Mouse (Mus musculus): ENCODE results near the gene Ppfia3.
"Not testable (repeated sequence)": the region's sequence is repeated elsewhere in the genome, so short reads cannot be mapped to it uniquely, and the experiment has no call there.

The Ppfia3 gene

DNA sequence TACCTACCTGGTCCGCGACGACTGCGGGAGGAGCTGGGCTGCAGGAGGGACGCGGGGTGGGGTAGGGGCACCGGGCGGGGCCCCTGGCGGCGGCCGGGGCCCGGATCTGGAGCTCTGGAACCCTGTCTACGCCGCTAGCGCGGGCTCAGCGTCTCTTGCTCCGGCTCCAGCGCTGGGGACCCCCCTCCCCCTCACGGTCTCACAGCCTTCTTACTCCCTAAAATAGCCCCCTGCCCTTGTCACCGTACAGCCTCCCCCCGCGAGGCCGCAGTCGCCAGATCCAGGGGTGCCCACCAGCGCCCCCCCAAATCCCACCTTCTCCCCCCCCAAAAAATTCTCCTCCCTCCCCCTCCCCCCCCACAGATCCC, at the start of gene Ppfia3:
TSS of gene Ppfia3 (minus strand) at position 368 of the 368 bp plus-strand sequence.
- DNase-seq (ENCODE audit: low spot score): no peak

DNA sequence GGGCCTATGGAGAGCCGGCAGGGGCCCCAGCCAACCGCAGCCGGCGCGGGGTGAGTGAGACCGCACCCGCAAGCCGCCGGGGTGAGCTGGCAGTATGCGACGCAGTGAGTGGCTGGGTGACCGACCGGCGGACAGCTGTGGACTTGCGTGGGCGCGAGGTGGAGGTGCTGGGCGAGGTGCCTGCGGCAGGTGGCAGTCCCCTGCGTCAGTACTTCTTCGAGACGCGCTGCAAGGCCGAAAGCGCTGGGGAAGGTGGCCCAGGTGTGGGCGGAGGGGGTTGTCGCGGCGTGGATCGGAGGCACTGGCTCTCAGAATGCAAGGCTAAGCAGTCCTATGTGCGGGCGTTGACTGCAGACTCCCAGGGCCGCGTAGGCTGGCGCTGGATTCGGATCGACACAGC, 48.8 kb upstream of the Ppfia3 start:
- no peak for DNase-seq (ENCODE audit: low spot score)

DNA sequence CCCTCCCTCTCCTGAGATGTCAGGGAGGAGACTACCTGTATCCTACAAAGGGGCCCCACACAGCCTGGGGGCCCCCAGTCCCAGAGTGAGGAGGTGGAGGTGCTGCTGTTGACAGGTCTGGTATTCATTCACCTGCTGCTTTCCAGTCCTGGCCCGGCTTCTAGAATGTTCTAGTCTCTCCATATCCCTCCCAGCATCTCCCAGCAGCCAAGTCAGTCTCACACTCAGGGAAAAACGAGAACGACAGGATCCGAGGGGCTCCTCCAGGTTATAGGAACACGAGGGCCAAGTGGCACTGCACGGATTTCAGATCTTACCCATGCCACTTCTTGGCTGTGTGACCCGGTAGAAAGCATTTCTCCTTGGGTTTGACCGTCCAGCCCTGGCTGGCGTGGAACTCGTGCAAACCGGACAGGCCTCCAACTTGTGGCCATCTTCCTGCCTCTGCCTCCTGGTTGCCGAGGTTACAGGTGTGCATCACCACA, 48.0 kb upstream of the Ppfia3 start:
- DNase-seq (ENCODE audit: low spot score): no peak

DNA sequence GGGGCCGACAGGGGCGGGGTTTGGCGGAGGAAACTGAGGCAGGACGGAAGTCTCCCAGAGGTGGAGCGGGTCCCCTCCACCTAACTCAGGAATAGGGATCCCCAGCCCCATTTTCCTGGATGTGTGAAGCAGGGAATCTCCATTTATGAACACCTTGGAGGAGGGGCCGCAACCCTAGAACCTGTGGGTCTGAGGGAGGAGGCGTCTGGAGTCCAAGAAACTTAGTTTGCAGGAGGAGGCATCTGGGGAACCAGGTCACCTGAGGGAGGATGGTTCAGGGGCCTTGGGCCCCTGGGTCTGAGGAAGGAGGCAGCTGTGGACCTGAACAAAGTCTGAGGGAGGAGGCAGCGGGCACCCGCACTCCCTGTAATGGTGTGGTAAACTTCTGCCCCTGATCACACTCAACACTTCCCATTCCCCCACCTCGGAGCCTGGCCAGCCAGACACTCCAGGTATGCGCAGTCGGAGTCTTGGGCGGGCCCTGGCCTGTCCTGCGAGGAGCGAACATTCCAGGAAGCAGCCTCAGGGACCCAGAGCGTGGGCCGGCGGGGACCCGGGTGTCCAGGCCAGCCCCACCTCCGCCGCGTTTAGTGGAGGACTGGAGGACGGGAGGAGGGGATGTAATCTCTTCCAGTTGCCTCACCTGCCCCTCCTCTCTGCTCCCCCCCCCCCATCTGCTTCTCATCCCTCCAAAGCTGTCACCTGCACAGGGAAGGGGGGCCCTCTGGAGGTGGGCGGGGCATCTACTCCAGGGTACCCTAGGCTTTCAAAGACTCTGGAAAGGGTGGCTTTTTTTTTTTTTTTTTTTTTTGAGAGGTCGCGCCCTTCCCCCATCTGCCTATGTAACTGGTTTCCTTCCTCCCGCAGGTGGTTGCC, 47.3 kb upstream of the Ppfia3 start:
- no peak for DNase-seq (ENCODE audit: low spot score)

DNA sequence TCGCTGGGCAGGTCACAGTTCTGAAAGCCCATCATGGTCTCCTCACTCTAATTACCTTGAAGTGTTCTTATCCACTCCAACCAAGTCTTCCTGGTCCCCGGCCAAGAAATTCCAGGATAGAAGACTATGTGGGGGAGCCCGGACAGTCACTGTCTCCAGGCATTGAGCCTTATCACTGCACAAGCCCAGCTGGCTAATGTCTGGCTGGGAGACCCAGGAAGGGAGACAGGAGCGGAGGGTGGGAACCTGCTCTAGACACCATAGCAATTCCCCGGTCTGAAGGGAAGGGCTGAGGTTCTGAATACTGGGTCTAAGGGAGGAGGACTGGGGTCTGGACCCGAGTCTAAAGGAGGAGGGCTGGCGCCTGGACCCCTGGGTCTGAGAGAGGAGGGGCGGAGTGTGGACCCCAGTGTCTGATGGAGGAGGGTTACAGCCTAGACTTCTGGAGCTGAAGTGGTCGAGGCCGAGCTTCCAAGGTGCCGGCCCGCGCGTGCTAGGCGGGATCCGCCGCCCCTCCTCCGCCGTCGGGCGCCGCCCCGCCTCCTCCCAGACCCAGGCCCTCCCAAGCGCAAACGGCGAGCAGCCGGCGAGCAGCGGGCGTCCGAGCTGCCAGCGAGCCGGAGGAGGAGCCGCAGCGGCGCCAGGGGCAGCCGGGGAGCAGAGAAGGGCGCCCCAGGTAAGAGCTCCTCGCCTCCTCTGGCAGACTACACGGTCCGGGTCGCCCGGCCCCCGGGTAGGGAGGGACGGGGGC, 46.5 kb upstream of the Ppfia3 start, which contains the start of gene Ntf5:
TSS of gene Ntf5 (plus strand) at position 583 of the 751 bp plus-strand sequence.
- DNase-seq (ENCODE audit: low spot score): peak; percentile 60

DNA sequence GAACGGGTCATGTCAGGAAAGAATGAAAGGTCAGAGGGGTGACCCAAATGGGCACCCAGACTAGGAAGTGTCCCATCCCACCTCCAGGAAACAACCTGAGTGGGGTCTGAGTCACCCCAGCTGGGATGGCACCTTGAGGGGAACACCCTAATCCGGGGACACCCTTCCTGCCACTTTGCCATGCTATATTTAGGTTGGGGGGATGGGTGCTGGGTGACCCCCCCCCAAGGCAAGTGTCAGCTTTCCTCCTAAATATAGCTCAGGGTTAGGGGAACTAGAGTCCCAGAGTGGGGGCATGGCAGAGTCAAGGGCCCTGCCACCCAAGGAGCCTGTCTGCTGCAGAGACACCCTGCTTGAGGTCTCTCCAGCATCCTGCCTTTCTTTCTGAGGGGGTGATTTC, 45.6 kb upstream of the Ppfia3 start:
- DNase-seq (ENCODE audit: low spot score): no peak

DNA sequence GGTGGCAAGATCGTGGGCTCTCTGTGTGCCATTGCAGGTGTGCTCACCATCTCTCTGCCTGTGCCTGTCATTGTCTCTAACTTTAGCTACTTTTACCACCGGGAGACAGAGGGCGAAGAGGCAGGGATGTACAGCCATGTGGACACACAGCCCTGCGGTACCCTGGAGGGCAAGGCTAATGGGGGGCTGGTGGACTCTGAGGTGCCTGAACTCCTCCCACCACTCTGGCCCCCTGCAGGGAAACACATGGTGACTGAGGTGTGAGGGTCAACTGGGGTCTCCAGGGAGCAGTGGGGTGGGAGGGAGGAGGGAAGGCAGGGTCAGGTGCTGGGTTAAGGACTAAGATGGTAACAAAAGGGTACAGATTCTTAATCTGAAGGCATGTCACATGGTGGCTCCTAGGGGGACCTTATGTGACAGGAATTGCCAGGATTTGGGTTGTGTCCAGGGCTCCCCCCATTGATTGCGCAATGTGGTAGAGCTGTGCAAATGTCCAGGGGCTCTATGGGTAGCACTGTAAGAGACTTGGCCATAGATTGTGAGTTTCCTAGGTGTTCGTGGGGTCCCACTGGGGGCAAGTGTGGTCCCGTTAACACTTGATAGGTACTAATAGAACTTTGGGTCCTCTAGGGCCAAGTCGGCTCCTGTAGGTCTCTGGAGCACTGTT, 42.8 kb upstream of the Ppfia3 start:
- no peak for DNase-seq (ENCODE audit: low spot score)

DNA sequence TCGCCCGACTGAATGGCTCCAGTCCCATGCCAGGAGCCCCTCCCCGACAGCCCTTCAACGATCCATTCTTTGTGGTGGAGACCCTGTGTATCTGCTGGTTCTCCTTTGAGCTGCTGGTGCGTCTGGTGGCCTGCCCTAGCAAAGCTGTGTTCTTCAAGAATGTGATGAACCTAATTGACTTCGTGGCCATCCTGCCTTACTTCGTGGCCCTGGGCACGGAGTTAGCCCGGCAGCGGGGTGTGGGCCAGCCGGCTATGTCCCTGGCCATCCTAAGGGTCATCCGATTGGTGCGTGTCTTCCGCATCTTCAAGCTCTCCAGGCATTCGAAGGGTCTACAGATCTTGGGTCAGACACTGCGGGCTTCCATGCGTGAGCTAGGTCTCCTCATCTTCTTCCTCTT, 42.1 kb upstream of the Ppfia3 start:
- no peak for DNase-seq (ENCODE audit: low spot score)

DNA sequence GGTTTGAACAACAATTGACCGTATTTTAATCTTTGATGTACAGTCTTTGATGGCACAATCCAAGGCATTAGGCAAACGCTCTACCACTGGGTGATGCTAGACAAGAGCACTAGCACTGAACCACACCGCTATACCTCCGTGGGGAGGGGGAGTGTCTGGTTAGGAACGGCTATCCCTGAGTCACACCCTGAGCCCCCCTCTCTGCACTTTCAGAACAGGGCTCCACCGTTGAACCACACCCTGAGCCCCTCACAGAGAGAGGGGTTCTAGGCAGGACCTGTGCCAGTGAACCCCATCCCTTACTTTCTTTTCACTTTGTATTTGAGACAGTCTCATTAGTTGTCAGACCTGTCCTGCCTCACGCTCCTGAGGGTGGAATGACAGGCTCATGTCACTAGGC, 41.5 kb upstream of the Ppfia3 start:
- DNase-seq (ENCODE audit: low spot score): no peak

DNA sequence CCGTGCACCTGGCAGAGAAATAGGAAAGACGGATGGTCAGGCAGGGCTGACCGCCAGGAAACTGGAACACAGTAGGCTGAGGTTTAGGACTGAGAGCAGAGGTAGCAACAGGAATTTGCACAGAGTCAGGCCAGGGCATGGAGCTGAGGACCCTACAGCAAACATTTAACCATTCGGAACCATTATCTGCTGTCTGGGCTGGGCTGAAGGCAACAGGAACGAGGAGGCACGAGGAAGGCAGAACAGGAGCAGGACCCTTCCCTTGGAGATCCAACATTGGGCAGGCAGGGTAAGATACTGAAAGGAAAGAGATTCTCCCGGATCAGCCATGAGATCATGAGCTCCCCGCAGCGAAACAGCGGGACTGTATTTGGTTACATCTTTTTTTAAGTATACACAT, 41.0 kb upstream of the Ppfia3 start:
- DNase-seq (ENCODE audit: low spot score): no peak

DNA sequence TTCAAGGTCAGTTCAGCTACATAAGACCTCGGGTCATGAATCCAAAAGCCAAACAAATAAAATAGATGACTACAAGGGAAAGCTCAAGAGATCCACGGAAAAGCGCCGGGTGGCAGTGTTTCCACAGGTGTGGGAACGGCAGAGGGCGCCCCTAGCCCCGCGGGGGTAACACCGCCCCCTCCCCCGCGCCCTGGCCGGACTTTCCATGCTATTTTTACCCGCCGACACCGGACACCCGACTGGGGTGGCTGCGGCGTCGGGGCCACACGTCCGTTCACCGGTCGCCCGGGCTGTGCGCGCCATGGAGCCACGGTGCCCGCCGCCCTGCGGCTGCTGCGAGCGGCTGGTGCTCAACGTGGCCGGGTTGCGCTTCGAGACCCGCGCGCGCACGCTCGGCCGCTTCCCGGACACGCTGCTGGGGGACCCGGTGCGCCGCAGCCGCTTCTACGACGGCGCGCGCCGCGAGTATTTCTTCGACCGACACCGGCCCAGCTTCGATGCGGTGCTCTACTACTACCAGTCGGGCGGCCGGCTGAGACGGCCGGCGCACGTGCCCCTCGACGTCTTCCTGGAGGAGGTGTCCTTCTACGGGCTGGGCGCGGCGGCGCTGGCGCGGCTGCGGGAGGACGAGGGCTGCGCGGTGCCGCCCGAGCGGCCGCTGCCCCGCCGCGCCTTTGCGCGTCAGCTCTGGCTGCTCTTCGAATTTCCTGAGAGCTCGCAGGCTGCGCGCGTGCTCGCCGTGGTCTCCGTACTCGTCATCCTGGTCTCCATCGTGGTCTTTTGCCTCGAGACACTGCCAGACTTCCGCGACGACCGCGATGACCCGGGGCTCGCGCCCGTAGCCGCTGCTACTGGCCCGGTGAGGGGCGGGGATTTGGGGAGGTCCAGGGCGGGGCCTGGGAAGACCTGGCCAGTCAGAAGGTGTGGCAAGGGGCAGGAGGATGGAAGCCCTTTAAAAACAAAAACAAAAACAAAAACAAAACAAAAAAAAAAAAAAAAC, 39.6 kb upstream of the Ppfia3 start:
- peak; percentile 30 for DNase-seq (ENCODE audit: low spot score)

DNA sequence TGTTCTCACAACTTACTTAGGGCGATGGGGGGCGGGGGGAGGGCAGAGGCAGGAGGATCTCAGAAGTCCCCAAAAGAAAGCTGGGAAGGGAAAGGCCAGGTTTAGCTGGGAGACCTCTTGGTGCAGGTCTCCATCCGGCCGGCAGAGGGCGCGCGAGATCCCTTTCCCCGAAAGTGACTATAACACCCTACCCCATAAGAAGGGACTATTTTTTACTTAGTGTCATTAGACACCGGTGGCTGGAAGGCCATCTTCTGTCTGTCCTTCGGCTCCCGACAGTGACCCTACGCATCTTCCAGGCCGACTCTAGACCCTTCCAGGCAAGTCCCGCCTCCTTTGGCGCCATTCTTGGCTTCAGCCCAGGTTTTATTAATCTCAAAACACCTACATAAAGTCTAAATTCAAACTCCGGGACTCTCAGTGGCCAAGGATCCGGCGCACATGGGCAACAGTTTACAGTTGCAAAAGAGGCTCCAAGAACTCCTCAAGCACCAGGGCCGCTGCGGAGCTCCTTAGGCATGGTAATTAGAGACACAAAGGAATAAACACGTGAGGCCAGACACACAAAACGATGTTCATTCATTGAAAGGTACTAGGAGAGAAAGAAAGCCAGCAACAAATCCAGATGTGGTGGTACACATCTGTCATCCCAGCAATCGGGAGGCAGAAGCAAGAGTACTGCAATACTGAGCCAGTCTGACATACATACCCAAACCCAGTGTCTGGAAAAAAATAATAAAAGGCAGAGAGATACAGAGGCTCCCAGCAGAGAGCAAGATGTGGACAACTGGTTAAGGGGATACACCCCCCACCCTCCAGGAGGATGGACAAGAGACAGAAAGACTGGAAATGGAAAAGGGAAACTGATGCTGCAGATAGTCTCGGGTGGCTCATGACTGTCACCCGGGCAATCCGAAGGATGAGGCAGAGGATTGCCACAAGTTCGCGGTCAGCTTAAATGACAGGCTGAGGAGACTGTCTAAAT, 38.6 kb upstream of the Ppfia3 start, which contains the start of gene Kcna7:
TSS of gene Kcna7 (plus strand) at position 563 of the 985 bp plus-strand sequence.
- DNase-seq (ENCODE audit: low spot score): peak; percentile 54

DNA sequence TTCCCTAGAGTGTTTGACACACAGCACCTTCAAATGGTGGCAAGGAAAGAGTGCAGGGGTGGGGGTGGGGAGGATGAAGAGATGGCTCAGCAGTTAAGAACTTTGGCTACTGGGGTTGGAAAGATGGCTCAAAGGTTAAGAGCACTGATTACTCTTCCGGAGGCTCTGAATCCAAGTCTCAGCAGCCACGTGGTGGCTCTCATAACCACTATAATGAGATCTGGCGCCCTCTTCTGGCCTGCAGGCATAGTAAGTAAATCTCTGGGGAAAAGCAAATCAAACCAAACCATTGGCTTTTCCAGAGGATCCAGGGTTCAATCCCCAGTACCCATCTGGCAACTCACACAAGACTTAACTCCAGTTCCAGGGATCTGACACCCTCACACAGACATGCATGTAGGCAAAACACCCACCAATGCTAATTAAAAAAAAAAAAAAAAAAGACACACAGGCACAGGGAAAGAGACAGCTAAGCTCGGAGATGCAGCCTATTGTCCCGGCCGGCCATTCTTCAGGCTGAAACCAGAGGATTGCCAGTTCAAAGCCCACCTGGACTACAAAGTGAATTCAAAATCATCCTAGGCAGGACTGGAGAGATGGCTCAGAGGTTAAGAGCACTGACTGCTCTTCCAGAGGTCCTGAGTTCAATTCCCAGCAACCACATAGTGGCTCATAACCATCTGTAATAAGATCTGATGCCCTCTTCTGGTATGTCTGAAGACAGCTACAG, 36.9 kb upstream of the Ppfia3 start:
- DNase-seq (ENCODE audit: low spot score): peak; percentile 79

DNA sequence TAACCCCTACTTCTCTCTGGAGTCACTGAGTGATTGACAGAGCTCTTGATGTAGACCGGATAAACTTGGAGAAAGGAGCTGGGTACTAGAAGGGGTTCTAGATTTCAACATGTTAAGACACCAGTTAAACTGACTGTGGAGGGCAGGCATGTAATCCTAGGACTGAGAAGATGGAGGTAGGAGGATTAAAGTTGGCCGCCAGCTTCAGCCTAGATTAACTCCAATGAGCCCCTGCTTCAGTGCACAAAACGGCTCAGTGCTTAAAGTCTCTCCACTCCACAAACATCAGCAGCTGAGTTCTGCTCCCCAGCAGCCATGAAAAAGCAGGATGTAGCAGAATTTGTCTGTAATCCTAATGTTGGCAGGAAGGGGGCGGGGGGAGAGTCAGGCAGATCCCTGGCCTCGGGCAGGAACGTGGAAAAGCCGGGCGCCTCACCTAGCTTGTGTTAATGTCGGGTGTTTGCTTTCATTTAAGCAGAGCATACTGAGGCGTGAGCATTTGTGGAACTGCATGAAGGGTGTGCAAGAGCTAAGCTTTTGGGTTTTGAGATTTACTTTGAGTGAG, 34.8 kb upstream of the Ppfia3 start:
- no peak for DNase-seq (ENCODE audit: low spot score)

DNA sequence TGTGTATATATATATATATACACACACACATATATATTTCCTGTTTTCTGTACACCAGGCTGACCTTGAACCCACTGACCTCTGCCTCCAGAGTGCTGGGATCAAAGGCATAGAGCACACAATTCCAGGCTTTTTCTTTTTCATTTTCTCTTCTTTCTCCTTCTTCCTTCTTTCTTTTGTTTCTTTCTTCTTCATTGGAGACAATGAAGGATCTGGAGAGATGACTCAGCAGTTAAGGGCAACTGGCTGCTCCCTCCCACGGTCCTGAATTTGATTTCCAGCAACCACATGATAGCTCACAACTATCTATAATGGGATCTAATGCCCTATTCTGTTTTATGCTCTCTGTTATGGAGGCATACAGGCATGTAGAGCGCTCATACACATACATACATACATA, 30.0 kb upstream of the Ppfia3 start:
- no peak for DNase-seq (ENCODE audit: low spot score)

DNA sequence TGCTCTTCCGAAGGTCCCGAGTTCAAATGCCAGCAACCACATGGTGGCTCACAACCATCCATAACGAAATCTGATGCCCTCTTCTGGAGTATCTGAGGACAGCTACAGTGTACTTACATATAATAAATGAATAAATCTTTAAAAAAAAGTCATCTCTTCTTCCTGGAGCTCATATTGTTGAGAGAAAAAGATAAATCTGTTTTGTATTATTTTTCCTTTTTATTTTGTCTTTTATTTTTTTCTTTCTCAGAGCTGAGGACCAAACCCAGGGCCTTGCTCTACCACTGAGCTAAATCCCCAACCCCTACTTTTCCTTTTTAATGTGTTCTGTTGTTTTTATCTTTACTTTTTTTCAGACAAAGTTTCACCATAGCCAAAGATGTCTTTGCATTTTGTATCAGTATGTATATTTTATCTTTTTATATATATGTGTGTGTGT, 29.5 kb upstream of the Ppfia3 start:
- not testable (repeated sequence) for DNase-seq (ENCODE audit: low spot score)

DNA sequence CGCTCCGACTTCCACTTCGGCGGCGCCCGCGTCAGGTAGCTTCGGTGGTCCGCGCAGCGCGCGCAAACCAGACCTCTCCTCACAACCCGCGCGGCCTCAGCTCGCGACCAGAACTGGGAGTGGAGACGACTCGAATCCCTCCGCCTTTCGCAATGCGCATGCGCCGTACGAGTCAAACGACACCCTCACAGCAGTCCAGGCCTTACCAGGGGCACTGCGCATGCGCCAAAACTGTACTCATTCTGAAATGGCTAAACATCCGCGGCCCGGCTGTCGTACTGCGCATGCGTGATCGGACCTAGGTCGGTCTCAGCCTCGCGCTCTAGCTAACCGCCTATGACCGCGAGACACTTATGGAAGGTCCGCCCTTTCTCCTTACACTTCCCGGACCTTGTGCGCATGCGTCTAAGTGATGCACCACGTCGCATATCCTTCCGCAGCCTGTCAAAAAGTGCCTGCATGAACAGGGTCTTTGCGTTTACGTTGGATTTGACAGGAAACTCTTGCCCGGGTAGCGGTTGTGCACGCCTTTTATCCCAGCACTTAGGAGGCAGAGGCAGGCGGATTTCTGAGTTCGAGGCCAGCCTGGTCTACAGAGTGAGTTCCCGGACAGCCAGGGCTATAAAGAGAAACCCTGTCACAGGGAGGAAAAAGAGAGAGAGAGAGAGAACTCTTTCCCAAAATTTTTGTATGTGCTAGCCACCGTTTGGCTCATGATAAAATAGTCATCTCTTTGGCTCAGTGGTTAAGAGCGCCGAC, 28.9 kb upstream of the Ppfia3 start, which contains the start of gene Snrnp70:
TSS of gene Snrnp70 (minus strand) at position 165 of the 759 bp plus-strand sequence.
- DNase-seq (ENCODE audit: low spot score): peak; percentile 100

DNA sequence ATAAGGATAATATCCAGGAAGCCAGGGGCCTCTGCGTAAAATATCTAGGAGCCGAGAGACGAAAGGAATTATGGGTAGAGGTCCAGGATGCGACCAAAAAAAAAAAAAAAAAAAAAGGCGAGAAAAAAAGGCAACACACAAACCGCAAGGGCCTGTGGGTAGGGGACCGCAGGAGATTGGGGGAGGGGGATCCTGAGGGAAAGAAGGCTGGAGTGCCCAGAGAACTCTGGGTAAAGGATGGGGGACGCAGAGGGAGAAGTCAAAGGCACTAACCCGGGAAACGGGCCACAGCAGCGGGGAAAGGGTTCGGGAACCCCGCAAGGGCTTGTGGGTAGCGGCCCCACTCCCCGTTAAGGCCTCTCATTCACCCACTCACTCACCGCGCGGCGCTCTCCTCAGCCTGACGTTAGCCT, 28.3 kb upstream of the Ppfia3 start:
- no peak for DNase-seq (ENCODE audit: low spot score)

Measured in yolk sac, embryonic 10.5 days (tissue).